Mouse (Mus musculus) liver, embryonic 13.5 days (tissue): ENCODE results near the gene Agbl4. TPM values are rescaled to one million over a fixed set of nuclear protein-coding genes. Genes with fewer than 3 reads are reported as not detected.

Experiments
- ATAC-seq: fragments of 200-750 bp; cut with Nextera tagmentation; 2 replicates; pipeline ENCODE4 v1.8.0; 2017; ENCODE audit warnings: low read depth, mild to moderate bottlenecking, moderate number of reproducible peaks, moderate library complexity
- DNase-seq: peaks from one replicate; pipeline ENCODE4 v3.0.0; 2022
- H3K27ac ChIP-seq: fragments of 300-500 bp; sonication (generic); 2 replicates; pipeline ENCODE4 v1.5.1; 2015; ENCODE audit warnings: moderate library complexity, mild to moderate bottlenecking, inconsistent platforms
- H3K27me3 ChIP-seq: fragments of 300-500 bp; sonication (generic); 2 replicates; pipeline ENCODE4 v1.6.1; 2015; ENCODE audit warnings: mild to moderate bottlenecking, inconsistent platforms
- H3K36me3 ChIP-seq: fragments of 300-500 bp; sonication (generic); 2 replicates; pipeline ENCODE4 v1.6.1; 2015; ENCODE audit warnings: mild to moderate bottlenecking, inconsistent platforms
- H3K4me1 ChIP-seq: fragments of 300-500 bp; sonication (generic); replicated peaks from 2 replicates; pipeline ENCODE4 v1.6.1; 2015; ENCODE audit warnings: inconsistent platforms
- H3K4me2 ChIP-seq: fragments of 300-500 bp; sonication (generic); 2 replicates; pipeline ENCODE4 v1.6.1; 2015; ENCODE audit warnings: inconsistent platforms, mild to moderate bottlenecking, moderate library complexity
- H3K4me3 ChIP-seq: fragments of 300-500 bp; sonication (generic); replicated peaks from 2 replicates; pipeline ENCODE4 v1.5.1; 2015; ENCODE audit warnings: mild to moderate bottlenecking, inconsistent platforms
- H3K9ac ChIP-seq: fragments of 300-500 bp; sonication (generic); 2 replicates; pipeline ENCODE4 v1.6.1; 2015; ENCODE audit warnings: mild to moderate bottlenecking, inconsistent platforms
- H3K9me3 ChIP-seq: fragments of 300-500 bp; sonication (generic); replicated peaks from 2 replicates; pipeline ENCODE4 v1.6.1; 2016; ENCODE audit warnings: inconsistent platforms
- WGBS: fragments of 180-500 bp; shearing (Covaris S2); methylation state at CpG from one replicate; pipeline ENCODE4 v1.1.7; 2015; ENCODE audit not compliant: insufficient replicate concordance; 5-methylcytosine and 5-hydroxymethylcytosine counted together
- polyA plus RNA-seq: library from polyadenylated mRNA; unstranded; fragments of >200 nt; fragmentation: Nextera tagmentation; extraction: Ambion mirVana; gene quantifications from 2 replicates; pipeline ENCODE4 v1.2.1, GENCODE M21; 2015

Gene Agbl4
- polyA plus RNA-seq, 1 experiment from 2014 or later, result not detected

DNA sequence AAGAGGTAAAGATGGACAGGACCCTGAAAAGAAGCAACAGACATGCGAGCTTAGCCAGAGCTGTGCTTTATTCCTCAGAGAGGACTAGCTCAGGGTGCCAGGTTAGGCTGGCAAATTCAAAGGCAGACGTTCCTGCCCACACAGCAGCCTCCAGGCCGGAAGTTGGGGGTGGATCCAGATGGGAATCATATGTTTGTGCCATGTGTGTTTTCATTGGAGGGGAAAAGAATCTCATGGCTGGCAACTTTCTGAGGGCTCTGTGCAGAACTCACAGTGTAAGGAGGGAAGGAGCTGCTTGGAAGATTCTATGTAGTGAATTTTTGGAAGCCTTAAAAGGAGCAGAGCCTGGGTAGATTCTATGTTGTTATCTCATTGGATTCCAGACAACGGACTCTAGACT, 519.1 kb downstream of the Agbl4 start:
- no peak overlapping the region for H3K4me3 ChIP-seq
- no peaks in the 10 kb centered on the region for H3K9me3 ChIP-seq
- H3K27me3 ChIP-seq, result no peaks in the 10 kb centered on the region
- H3K4me2 ChIP-seq, result no peak overlapping the region
- no peak overlapping the region for H3K27ac ChIP-seq
- DNase-seq (no peak), ATAC-seq (no peak)
- no peaks in the 10 kb centered on the region for H3K36me3 ChIP-seq
- no peaks in the 10 kb centered on the region for H3K4me1 ChIP-seq
- WGBS, result 34% methylated on average over 4 of the region's 4 CpGs
- H3K9ac ChIP-seq, result no peak overlapping the region

GRCm38 (mm10) chr4:110921013-110921412, 523.6 kb downstream of the Agbl4 start:
- no peaks in the 10 kb centered on the region for H3K27me3 ChIP-seq
- H3K4me1 ChIP-seq, result no peaks in the 10 kb centered on the region
- 60% methylated on average over 3 of the region's 3 CpGs for WGBS
- H3K9ac ChIP-seq, result no peak overlapping the region
- no peak overlapping the region for H3K4me2 ChIP-seq
- H3K27ac ChIP-seq, result no peak overlapping the region
- H3K36me3 ChIP-seq, result no peaks in the 10 kb centered on the region
- DNase-seq (no peak), ATAC-seq (no peak)
- no peaks in the 10 kb centered on the region for H3K9me3 ChIP-seq
- H3K4me3 ChIP-seq, result no peak overlapping the region

GRCm38 (mm10) chr4:111001641-111002040, 604.2 kb downstream of the Agbl4 start:
- no peaks in the 10 kb centered on the region for H3K9me3 ChIP-seq
- no peaks in the 10 kb centered on the region for H3K36me3 ChIP-seq
- no peaks in the 10 kb centered on the region for H3K4me1 ChIP-seq
- WGBS, result 57% methylated on average over 2 of the region's 2 CpGs
- H3K4me2 ChIP-seq, result no peak overlapping the region
- H3K27ac ChIP-seq, result no peak overlapping the region
- DNase-seq (no peak), ATAC-seq (no peak)
- H3K9ac ChIP-seq, result no peak overlapping the region
- no peaks in the 10 kb centered on the region for H3K27me3 ChIP-seq
- H3K4me3 ChIP-seq, result no peak overlapping the region

DNA sequence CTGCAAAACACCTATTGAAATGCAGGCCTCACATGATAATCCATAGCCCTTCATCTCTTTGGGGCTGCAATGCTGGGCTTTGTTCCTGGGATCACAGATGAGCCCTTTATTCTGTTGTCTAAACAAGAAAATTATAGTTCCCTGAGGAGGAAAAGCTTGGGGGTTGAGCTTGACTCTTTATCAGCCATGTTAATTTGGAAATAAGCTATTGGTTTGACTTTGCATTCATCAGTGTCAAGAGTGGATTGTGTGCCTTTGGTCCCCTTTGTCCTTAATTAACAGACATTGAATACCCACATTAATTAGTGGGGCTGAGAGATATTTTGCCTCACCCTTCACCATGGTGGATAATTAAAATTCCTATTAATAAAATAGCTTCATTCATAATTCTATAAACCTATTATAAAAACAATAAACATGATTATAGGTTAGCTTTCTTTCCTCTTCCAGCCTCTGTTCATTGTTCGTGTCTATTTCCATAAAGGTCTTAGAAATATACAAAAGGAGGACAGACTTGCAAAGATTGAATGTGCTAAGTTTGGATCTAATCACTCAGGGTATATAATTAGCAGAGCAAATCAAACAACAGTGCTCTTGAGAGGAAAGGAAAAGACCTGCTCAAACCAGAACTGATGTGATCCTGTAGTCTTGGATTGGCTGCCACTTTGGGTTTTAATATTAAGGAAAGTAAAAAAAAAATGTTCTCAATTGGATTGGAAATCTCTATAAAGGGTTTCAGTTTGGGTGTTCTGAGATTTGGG, 607.4 kb downstream of the Agbl4 start:
- Histone ChIP-seq H3K27me3 (no peaks in the 10 kb centered on the region), H3K4me3 (no peak overlapping the region), H3K4me1 (no peaks in the 10 kb centered on the region), H3K9ac (no peak overlapping the region), H3K4me2 (no peak overlapping the region), H3K27ac (no peak overlapping the region), H3K36me3 (no peaks in the 10 kb centered on the region), H3K9me3 (no peaks in the 10 kb centered on the region)
- DNase-seq (no peak), ATAC-seq (no peak)
- 50% methylated on average over 1 of the region's 1 CpGs for WGBS

GRCm38 (mm10) chr4:111019376-111019775, 621.9 kb downstream of the Agbl4 start:
- H3K4me1 ChIP-seq, result no peaks in the 10 kb centered on the region
- H3K9me3 ChIP-seq, result no peaks in the 10 kb centered on the region
- H3K4me3 ChIP-seq, result no peak overlapping the region
- H3K27me3 ChIP-seq, result no peaks in the 10 kb centered on the region
- H3K27ac ChIP-seq, result no peak overlapping the region
- 69% methylated on average over 4 of the region's 4 CpGs for WGBS
- ATAC-seq (no peak), DNase-seq (no peak)
- H3K9ac ChIP-seq, result no peak overlapping the region
- H3K36me3 ChIP-seq, result no peaks in the 10 kb centered on the region
- no peak overlapping the region for H3K4me2 ChIP-seq

DNA sequence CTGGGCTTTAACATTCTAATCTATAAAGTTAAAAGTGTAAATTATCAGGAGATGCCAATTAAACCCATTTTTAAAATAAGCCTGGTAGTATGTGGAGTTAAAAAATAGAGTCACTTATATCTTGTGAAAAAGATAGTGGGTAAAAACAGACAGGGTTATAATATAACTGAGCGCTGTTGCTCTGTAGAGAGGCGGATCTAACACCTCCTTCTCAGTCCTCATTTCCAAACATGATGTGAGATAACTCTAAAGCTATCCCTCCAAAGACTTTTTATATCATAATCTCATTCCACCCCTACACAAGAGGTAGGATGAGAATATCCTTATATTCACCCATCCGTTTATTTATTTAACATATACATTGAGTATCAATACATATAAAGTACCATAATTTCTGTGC, 669.9 kb downstream of the Agbl4 start:
- no peak for ATAC-seq
- H3K4me3 ChIP-seq, result no peak overlapping the region
- H3K36me3 ChIP-seq, result no peaks in the 10 kb centered on the region
- no peaks in the 10 kb centered on the region for H3K27me3 ChIP-seq
- no peak overlapping the region for H3K4me2 ChIP-seq
- H3K9me3 ChIP-seq, result no peaks in the 10 kb centered on the region
- WGBS, result 65% methylated on average over 3 of the region's 3 CpGs
- H3K4me1 ChIP-seq, result no peaks in the 10 kb centered on the region
- no peak overlapping the region for H3K27ac ChIP-seq
- DNase-seq, result no peak
- H3K9ac ChIP-seq, result no peak overlapping the region

DNA sequence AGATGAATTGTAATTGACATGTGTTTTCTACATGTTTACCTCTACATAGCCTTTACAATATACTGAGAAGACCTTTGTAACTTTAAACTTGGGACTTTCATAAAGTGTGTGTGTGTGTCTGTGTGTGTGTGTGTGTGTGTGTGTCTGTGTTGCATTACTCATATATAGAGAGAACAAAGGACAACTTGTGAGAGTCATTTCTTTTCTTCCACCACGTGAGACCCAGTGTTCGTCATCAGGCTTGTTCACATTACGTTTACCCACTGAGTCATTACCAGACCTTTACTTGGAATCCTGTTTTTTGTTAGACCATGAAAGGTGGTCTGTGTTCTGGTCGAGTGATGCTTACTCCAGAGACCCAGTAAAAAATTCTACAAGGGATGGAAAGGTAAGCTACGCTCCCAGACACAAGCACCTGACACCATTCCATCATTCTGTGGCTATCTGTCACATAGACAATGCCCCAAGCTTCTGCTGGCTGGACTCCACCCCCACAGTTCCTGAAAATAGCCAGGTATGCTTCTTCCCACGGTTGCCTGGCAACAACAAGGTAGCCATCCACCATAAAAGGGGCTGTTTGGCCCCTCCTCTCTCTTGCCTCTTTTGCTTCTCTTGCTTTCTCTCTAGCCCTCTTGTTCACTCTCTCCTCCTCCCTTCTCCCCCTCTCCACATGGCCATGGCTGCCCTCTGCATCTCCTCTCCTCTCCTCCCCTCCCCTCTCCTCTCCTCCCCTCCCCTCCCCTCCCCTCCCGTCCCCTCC, 676.5 kb downstream of the Agbl4 start:
- H3K9ac ChIP-seq, result no peak overlapping the region
- no peaks in the 10 kb centered on the region for H3K9me3 ChIP-seq
- H3K4me1 ChIP-seq, result no peaks in the 10 kb centered on the region
- H3K36me3 ChIP-seq, result no peaks in the 10 kb centered on the region
- ATAC-seq (no peak), DNase-seq (no peak)
- H3K27me3 ChIP-seq, result no peaks in the 10 kb centered on the region
- WGBS, result 50% methylated on average over 6 of the region's 7 CpGs
- no peak overlapping the region for H3K4me3 ChIP-seq
- H3K27ac ChIP-seq, result no peak overlapping the region
- no peak overlapping the region for H3K4me2 ChIP-seq

- no peak for DNase-seq
- Histone ChIP-seq H3K9ac (no peak overlapping the region), H3K4me2 (no peak overlapping the region), H3K27me3 (no peaks in the 10 kb centered on the region), H3K36me3 (no peaks in the 10 kb centered on the region), H3K9me3 (no peaks in the 10 kb centered on the region), H3K4me3 (no peak overlapping the region), H3K4me1 (no peaks in the 10 kb centered on the region), H3K27ac (no peak overlapping the region)
- no peak for ATAC-seq
- WGBS, result 58% methylated on average over 6 of the region's 6 CpGs
Measured at GRCm38 (mm10) chr4:111074701-111075154, 677.3 kb downstream of the Agbl4 start.

- no peaks in the 10 kb centered on the region for H3K4me1 ChIP-seq
- ATAC-seq, result no peak
- DNase-seq, result no peak
- WGBS, result 53% methylated on average over 3 of the region's 3 CpGs
- no peak overlapping the region for H3K4me3 ChIP-seq
- H3K27me3 ChIP-seq, result no peaks in the 10 kb centered on the region
- no peak overlapping the region for H3K9ac ChIP-seq
- H3K36me3 ChIP-seq, result no peaks in the 10 kb centered on the region
- H3K27ac ChIP-seq, result no peak overlapping the region
- no peak overlapping the region for H3K4me2 ChIP-seq
- H3K9me3 ChIP-seq, result no peaks in the 10 kb centered on the region
Measured at GRCm38 (mm10) chr4:111077810-111078209, 680.3 kb downstream of the Agbl4 start.

DNA sequence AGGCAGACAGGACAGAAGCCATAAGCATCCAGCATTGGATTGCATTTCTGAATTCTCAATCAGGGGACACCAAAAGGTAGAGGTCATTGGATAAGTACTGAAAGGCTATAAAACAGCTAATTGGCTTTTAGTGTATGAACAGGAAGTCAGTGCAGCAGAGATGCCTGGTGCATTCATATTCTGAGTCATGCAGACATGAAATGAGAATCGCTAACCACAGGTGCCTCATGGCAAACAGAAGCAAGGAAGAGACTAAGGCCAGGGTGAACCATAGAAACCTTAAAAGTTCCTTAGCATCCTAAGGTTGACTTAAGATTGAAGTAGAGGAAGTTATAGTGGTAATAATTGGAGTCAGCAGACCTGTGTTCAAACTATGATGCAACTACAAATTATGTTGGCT, 687.9 kb downstream of the Agbl4 start:
- Histone ChIP-seq H3K4me3 (no peak overlapping the region), H3K4me2 (no peak overlapping the region), H3K27me3 (no peaks in the 10 kb centered on the region), H3K9ac (no peak overlapping the region), H3K36me3 (no peaks in the 10 kb centered on the region), H3K9me3 (no peaks in the 10 kb centered on the region), H3K4me1 (no peaks in the 10 kb centered on the region), H3K27ac (no peak overlapping the region)
- no peak for ATAC-seq
- DNase-seq, result no peak
- 76% methylated on average over 1 of the region's 1 CpGs for WGBS

GRCm38 (mm10) chr4:111136217-111137147, 739.0 kb downstream of the Agbl4 start:
- 34% methylated on average over 3 of the region's 3 CpGs for WGBS
- no peaks in the 10 kb centered on the region for H3K9me3 ChIP-seq
- DNase-seq (no peak), ATAC-seq (no peak)
- H3K4me1 ChIP-seq, result no peaks in the 10 kb centered on the region
- no peaks in the 10 kb centered on the region for H3K27me3 ChIP-seq
- H3K4me3 ChIP-seq, result no peak overlapping the region
- H3K4me2 ChIP-seq, result no peak overlapping the region
- no peaks in the 10 kb centered on the region for H3K36me3 ChIP-seq
- no peak overlapping the region for H3K9ac ChIP-seq
- no peak overlapping the region for H3K27ac ChIP-seq
